Mouse (Mus musculus) intestine, postnatal 0 days (tissue): ENCODE measurements around the gene Macf1. TPM values are rescaled to one million over a fixed set of nuclear protein-coding genes. Genes with fewer than 3 reads are reported as not detected.

ENCODE experiments used
- ATAC-seq: fragments of 200-750 bp; cut with Nextera tagmentation; 2 replicates; pipeline ENCODE4 v1.8.0; 2017; ENCODE audit warnings: mild to moderate bottlenecking, moderate TSS enrichment, moderate library complexity
- H3K27ac ChIP-seq: fragments of 300-500 bp; sonication (generic); 2 replicates; pipeline ENCODE4 v1.5.1; 2014; ENCODE audit warnings: mild to moderate bottlenecking, low read depth, low read length, moderate library complexity
- H3K27me3 ChIP-seq: fragments of 300-500 bp; sonication (generic); replicated peaks from 2 replicates; pipeline ENCODE4 v1.6.1; 2014; ENCODE audit warnings: low read length, mixed read lengths; ENCODE audit not compliant: control insufficient read depth, insufficient read depth
- H3K36me3 ChIP-seq: fragments of 300-500 bp; sonication (generic); 2 replicates; pipeline ENCODE4 v1.6.1; 2014; ENCODE audit warnings: mild to moderate bottlenecking, moderate library complexity; ENCODE audit not compliant: control insufficient read depth, insufficient read depth
- H3K4me1 ChIP-seq: fragments of 300-500 bp; sonication (generic); replicated peaks from 2 replicates; pipeline ENCODE4 v1.6.1; 2014; ENCODE audit warnings: antibody characterized with exemption, low read length, mixed read lengths; ENCODE audit not compliant: control insufficient read depth, insufficient read depth
- H3K4me2 ChIP-seq: fragments of 300-500 bp; sonication (generic); replicated peaks from 2 replicates; pipeline ENCODE4 v1.6.1; 2014; ENCODE audit warnings: low read depth, mild to moderate bottlenecking, moderate library complexity
- H3K4me3 ChIP-seq: fragments of 300-500 bp; sonication (generic); 2 replicates; pipeline ENCODE4 v1.5.1; 2014; ENCODE audit warnings: low read depth, low read length
- H3K9ac ChIP-seq: fragments of 300-500 bp; sonication (generic); 2 replicates; pipeline ENCODE4 v1.6.1; 2014; ENCODE audit warnings: mild to moderate bottlenecking, low read depth, low read length
- H3K9me3 ChIP-seq: fragments of 300-500 bp; sonication (generic); 2 replicates; pipeline ENCODE4 v1.6.1; 2016; ENCODE audit warnings: mixed run types; ENCODE audit not compliant: control insufficient read depth
- CTCF ChIP-seq: sonication (generic); IDR thresholded peaks from 2 replicates; pipeline ENCODE4 v1.5.1; 2016; ENCODE audit warnings: low read depth, mild to moderate bottlenecking, control low read depth, antibody characterized with exemption, moderate library complexity
- WGBS: fragments of 180-500 bp; shearing (Covaris S2); extraction: QIAGEN DNeasy Blood & Tissue Kit; methylation state at CpG from one replicate; pipeline ENCODE4 v1.1.7; 2014; 5-methylcytosine and 5-hydroxymethylcytosine counted together
- polyA plus RNA-seq: library from polyadenylated mRNA; unstranded; fragments of >200 nt; fragmentation: Nextera tagmentation; extraction: Ambion mirVana; gene quantifications from 2 replicates; pipeline ENCODE4 v1.2.1, GENCODE M21; 2015

Macf1 gene
- polyA plus RNA-seq, 1 experiment from 2014 or later, result 17.3 TPM

GRCm38 (mm10) chr4:123647109-123647508 is 37.1 kb downstream of the Macf1 start:
- Histone ChIP-seq H3K4me2 (no peak overlapping the region), H3K27me3 (no peaks in the 10 kb centered on the region), H3K9me3 (no peaks in the 10 kb centered on the region), H3K4me1 (no peaks in the 10 kb centered on the region), H3K36me3 (no peaks in the 10 kb centered on the region), H3K9ac (no peak overlapping the region), H3K4me3 (no peak overlapping the region), H3K27ac (no peak overlapping the region)
- TF ChIP-seq CTCF, result no peak
- 37% methylated on average over 2 of the region's 2 CpGs for WGBS
- ATAC-seq, result no peak

GRCm38 (mm10) chr4:123645246-123645845 is 38.8 kb downstream of the Macf1 start:
- Histone ChIP-seq H3K4me2 (no peak overlapping the region), H3K36me3 (no peaks in the 10 kb centered on the region), H3K4me1 (no peaks in the 10 kb centered on the region), H3K27ac (no peak overlapping the region), H3K4me3 (no peak overlapping the region), H3K27me3 (no peaks in the 10 kb centered on the region), H3K9me3 (no peaks in the 10 kb centered on the region), H3K9ac (no peak overlapping the region)
- no peak for TF ChIP-seq CTCF
- 86% methylated on average over 3 of the region's 3 CpGs for WGBS
- no peak for ATAC-seq

- WGBS, result 63% methylated on average over 6 of the region's 6 CpGs
- Histone ChIP-seq H3K36me3 (no peaks in the 10 kb centered on the region), H3K27me3 (no peaks in the 10 kb centered on the region), H3K27ac (no peak overlapping the region), H3K9me3 (no peaks in the 10 kb centered on the region), H3K9ac (no peak overlapping the region), H3K4me2 (no peak overlapping the region), H3K4me3 (no peak overlapping the region), H3K4me1 (no peaks in the 10 kb centered on the region)
- no peak for ATAC-seq
- no peak for TF ChIP-seq CTCF
These were observed 40.6 kb downstream of the Macf1 start for GRCm38 (mm10) chr4:123643561-123643960.

GRCm38 (mm10) chr4:123642877-123643276 is 41.3 kb downstream of the Macf1 start:
- no peak for TF ChIP-seq CTCF
- no peak overlapping the region for H3K9ac ChIP-seq
- no peaks in the 10 kb centered on the region for H3K27me3 ChIP-seq
- WGBS, result 42% methylated on average over 5 of the region's 5 CpGs
- ATAC-seq, result no peak
- H3K9me3 ChIP-seq, result no peaks in the 10 kb centered on the region
- no peaks in the 10 kb centered on the region for H3K4me1 ChIP-seq
- no peak overlapping the region for H3K4me2 ChIP-seq
- H3K4me3 ChIP-seq, result no peak overlapping the region
- H3K36me3 ChIP-seq, result no peaks in the 10 kb centered on the region
- no peak overlapping the region for H3K27ac ChIP-seq

GRCm38 (mm10) chr4:123637136-123637535 is 47.0 kb downstream of the Macf1 start:
- no peaks in the 10 kb centered on the region for H3K36me3 ChIP-seq
- H3K4me2 ChIP-seq, result no peak overlapping the region
- no peak for TF ChIP-seq CTCF
- H3K4me3 ChIP-seq, result no peak overlapping the region
- ATAC-seq, result no peak
- no peaks in the 10 kb centered on the region for H3K4me1 ChIP-seq
- WGBS, result 57% methylated on average over 6 of the region's 6 CpGs
- H3K9me3 ChIP-seq, result no peaks in the 10 kb centered on the region
- H3K27ac ChIP-seq, result no peak overlapping the region
- H3K27me3 ChIP-seq, result no peaks in the 10 kb centered on the region
- no peak overlapping the region for H3K9ac ChIP-seq

GRCm38 (mm10) chr4:123635428-123635827 is 48.7 kb downstream of the Macf1 start:
- WGBS, result 22% methylated on average over 1 of the region's 1 CpGs
- Histone ChIP-seq H3K27ac (no peak overlapping the region), H3K27me3 (no peaks in the 10 kb centered on the region), H3K4me2 (no peak overlapping the region), H3K9me3 (no peaks in the 10 kb centered on the region), H3K36me3 (no peaks in the 10 kb centered on the region), H3K4me3 (no peak overlapping the region), H3K4me1 (no peaks in the 10 kb centered on the region), H3K9ac (no peak overlapping the region)
- TF ChIP-seq CTCF, result no peak
- no peak for ATAC-seq

- H3K9me3 ChIP-seq, result no peaks in the 10 kb centered on the region
- H3K36me3 ChIP-seq, result no peaks in the 10 kb centered on the region
- ATAC-seq, result no peak
- H3K4me1 ChIP-seq, result no peaks in the 10 kb centered on the region
- no peak overlapping the region for H3K4me2 ChIP-seq
- no peak for TF ChIP-seq CTCF
- H3K27ac ChIP-seq, result no peak overlapping the region
- 70% methylated on average over 3 of the region's 3 CpGs for WGBS
- no peaks in the 10 kb centered on the region for H3K27me3 ChIP-seq
- H3K4me3 ChIP-seq, result no peak overlapping the region
- no peak overlapping the region for H3K9ac ChIP-seq
These were observed 49.7 kb downstream of the Macf1 start for GRCm38 (mm10) chr4:123634436-123634835.
